Mouse (Mus musculus) ES-Bruce4 (cell line): ENCODE measurements around the gene Abcc1. TPM values are rescaled to one million over a fixed set of nuclear protein-coding genes. Genes with fewer than 3 reads are reported as not detected.

Experiments used
- H3K27ac ChIP-seq: 2 replicates; pipeline ENCODE4 v1.5.1; 2012; ENCODE audit warnings: low read length, inconsistent platforms; ENCODE audit not compliant: insufficient read depth
- H3K27me3 ChIP-seq: 2 replicates; pipeline ENCODE4 v1.6.1; 2012; ENCODE audit warnings: mild to moderate bottlenecking, low read length, inconsistent platforms; ENCODE audit not compliant: control insufficient read depth, poor library complexity, insufficient read depth, severe bottlenecking
- H3K36me3 ChIP-seq: 2 replicates; pipeline ENCODE4 v1.6.1; 2012; ENCODE audit warnings: inconsistent platforms, mild to moderate bottlenecking, low read length, moderate library complexity; ENCODE audit not compliant: control insufficient read depth, poor library complexity, insufficient read depth, severe bottlenecking
- H3K4me1 ChIP-seq: one replicate; pipeline ENCODE4 v1.8.1; 2011; ENCODE audit warnings: low read length; ENCODE audit not compliant: control insufficient read depth, insufficient read depth
- H3K4me3 ChIP-seq: 2 replicates; pipeline ENCODE4 v1.5.1; 2011; ENCODE audit warnings: low read depth, mild to moderate bottlenecking, low read length
- H3K9ac ChIP-seq: 2 replicates; pipeline ENCODE4 v1.6.1; 2012; ENCODE audit warnings: low read depth, mild to moderate bottlenecking, inconsistent platforms; ENCODE audit not compliant: poor library complexity, severe bottlenecking
- H3K9me3 ChIP-seq: replicated peaks from 2 replicates; pipeline ENCODE4 v1.6.1; 2012; ENCODE audit warnings: mild to moderate bottlenecking, low read length, inconsistent platforms; ENCODE audit not compliant: control insufficient read depth, poor library complexity, insufficient read depth, severe bottlenecking
- CTCF ChIP-seq: IDR thresholded peaks from one replicate; pipeline ENCODE4 v1.8.1; 2011; ENCODE audit warnings: low read depth, low read length
- EP300 ChIP-seq: IDR thresholded peaks from 2 replicates; pipeline ENCODE4 v1.6.1; 2011; ENCODE audit warnings: low read depth, low read length; ENCODE audit not compliant: insufficient read depth
- POLR2A ChIP-seq: IDR thresholded peaks from one replicate; pipeline ENCODE4 v1.8.1; 2011; ENCODE audit warnings: low read length; ENCODE audit not compliant: insufficient read depth
- polyA plus RNA-seq: library from polyadenylated mRNA; stranded (reverse); fragments of >200 nt; gene quantifications from 2 replicates; pipeline ENCODE4 v1.2.4, GENCODE M21; 2011; ENCODE audit warnings: low read depth; ENCODE audit not compliant: missing spikeins, insufficient read depth, insufficient read length

Gene Abcc1
- polyA plus RNA-seq, 1 experiment = 69.5 TPM

- no peak overlapping the region for H3K9ac ChIP-seq
- no peak overlapping the region for H3K27ac ChIP-seq
- no peaks in the 10 kb centered on the region for H3K27me3 ChIP-seq
- H3K4me1 ChIP-seq = no peaks in the 10 kb centered on the region
- peaks cover 2% of the 10 kb centered on the region; the same call in 1 of the 2 replicates for H3K36me3 ChIP-seq
- TF ChIP-seq CTCF = no peak
- TF ChIP-seq EP300 = no peak
- TF ChIP-seq POLR2A = no peak
- H3K4me3 ChIP-seq = no peak overlapping the region
- H3K9me3 ChIP-seq = no peaks in the 10 kb centered on the region
Measured at GRCm38 (mm10) chr16:14416957-14417618, 55.7 kb downstream of the Abcc1 start.

- 0 out of 2 replicates have a peak, but pooled peaks cover 2% of the 10 kb centered on the region for H3K36me3 ChIP-seq
- H3K27me3 ChIP-seq = no peaks in the 10 kb centered on the region
- no peaks in the 10 kb centered on the region for H3K4me1 ChIP-seq
- TF ChIP-seq POLR2A (no peak), EP300 (no peak), CTCF (no peak)
- no peak overlapping the region for H3K9ac ChIP-seq
- no peak overlapping the region for H3K27ac ChIP-seq
- no peak overlapping the region for H3K4me3 ChIP-seq
- no peaks in the 10 kb centered on the region for H3K9me3 ChIP-seq
Measured at GRCm38 (mm10) chr16:14420496-14421132, 59.3 kb downstream of the Abcc1 start.

- no peak overlapping the region for H3K4me3 ChIP-seq
- no peak overlapping the region for H3K27ac ChIP-seq
- H3K4me1 ChIP-seq = no peaks in the 10 kb centered on the region
- H3K27me3 ChIP-seq = no peaks in the 10 kb centered on the region
- no peak overlapping the region for H3K9ac ChIP-seq
- H3K36me3 ChIP-seq = 0 out of 2 replicates have a peak, but pooled peaks cover 2% of the 10 kb centered on the region
- TF ChIP-seq CTCF (no peak), EP300 (no peak), POLR2A (no peak)
- H3K9me3 ChIP-seq = no peaks in the 10 kb centered on the region
Measured at GRCm38 (mm10) chr16:14422081-14422480, 60.7 kb downstream of the Abcc1 start.

- no peak overlapping the region for H3K9ac ChIP-seq
- H3K4me3 ChIP-seq = no peak overlapping the region
- H3K27ac ChIP-seq = no peak overlapping the region
- H3K9me3 ChIP-seq = peaks cover 3% of the 10 kb centered on the region; the same call in 1 of the 2 replicates
- TF ChIP-seq POLR2A (no peak), EP300 (no peak), CTCF (no peak)
- H3K36me3 ChIP-seq = 0 out of 2 replicates have a peak, but pooled peaks cover 2% of the 10 kb centered on the region
- H3K4me1 ChIP-seq = peaks cover 1% of the 10 kb centered on the region
- no peaks in the 10 kb centered on the region for H3K27me3 ChIP-seq
Measured at GRCm38 (mm10) chr16:14429371-14429770, 68.0 kb downstream of the Abcc1 start.

- Histone ChIP-seq H3K27me3 (no peaks in the 10 kb centered on the region), H3K9ac (no peak overlapping the region), H3K36me3 (peaks cover 5% of the 10 kb centered on the region; the same call in 1 of the 2 replicates), H3K27ac (no peak overlapping the region), H3K4me3 (no peak overlapping the region), H3K4me1 (peaks cover 1% of the 10 kb centered on the region), H3K9me3 (peaks cover 3% of the 10 kb centered on the region; the same call in 1 of the 2 replicates)
- no peak for TF ChIP-seq EP300
- TF ChIP-seq CTCF = no peak
- TF ChIP-seq POLR2A = no peak
Measured at GRCm38 (mm10) chr16:14432996-14433395, 71.6 kb downstream of the Abcc1 start.

- H3K27ac ChIP-seq = no peak overlapping the region
- TF ChIP-seq POLR2A (no peak), EP300 (no peak), CTCF (no peak)
- H3K4me3 ChIP-seq = no peak overlapping the region
- no peaks in the 10 kb centered on the region for H3K27me3 ChIP-seq
- H3K36me3 ChIP-seq = peaks cover 2% of the 10 kb centered on the region; the same call in 1 of the 2 replicates
- no peaks in the 10 kb centered on the region for H3K4me1 ChIP-seq
- H3K9me3 ChIP-seq = no peaks in the 10 kb centered on the region
- H3K9ac ChIP-seq = no peak overlapping the region
Measured at GRCm38 (mm10) chr16:14435526-14435925, 74.2 kb downstream of the Abcc1 start.
